Mouse (Mus musculus): ENCODE measurements around the gene Gdpd5. TPM values are rescaled to one million over a fixed set of nuclear protein-coding genes. Genes with fewer than 3 reads are reported as not detected.

The Gdpd5 gene
- 17.1 and 17.5 TPM in 2 replicates for polyA plus RNA-seq (2015; fragmentation: Nextera tagmentation; extraction: Ambion mirVana)

DNA sequence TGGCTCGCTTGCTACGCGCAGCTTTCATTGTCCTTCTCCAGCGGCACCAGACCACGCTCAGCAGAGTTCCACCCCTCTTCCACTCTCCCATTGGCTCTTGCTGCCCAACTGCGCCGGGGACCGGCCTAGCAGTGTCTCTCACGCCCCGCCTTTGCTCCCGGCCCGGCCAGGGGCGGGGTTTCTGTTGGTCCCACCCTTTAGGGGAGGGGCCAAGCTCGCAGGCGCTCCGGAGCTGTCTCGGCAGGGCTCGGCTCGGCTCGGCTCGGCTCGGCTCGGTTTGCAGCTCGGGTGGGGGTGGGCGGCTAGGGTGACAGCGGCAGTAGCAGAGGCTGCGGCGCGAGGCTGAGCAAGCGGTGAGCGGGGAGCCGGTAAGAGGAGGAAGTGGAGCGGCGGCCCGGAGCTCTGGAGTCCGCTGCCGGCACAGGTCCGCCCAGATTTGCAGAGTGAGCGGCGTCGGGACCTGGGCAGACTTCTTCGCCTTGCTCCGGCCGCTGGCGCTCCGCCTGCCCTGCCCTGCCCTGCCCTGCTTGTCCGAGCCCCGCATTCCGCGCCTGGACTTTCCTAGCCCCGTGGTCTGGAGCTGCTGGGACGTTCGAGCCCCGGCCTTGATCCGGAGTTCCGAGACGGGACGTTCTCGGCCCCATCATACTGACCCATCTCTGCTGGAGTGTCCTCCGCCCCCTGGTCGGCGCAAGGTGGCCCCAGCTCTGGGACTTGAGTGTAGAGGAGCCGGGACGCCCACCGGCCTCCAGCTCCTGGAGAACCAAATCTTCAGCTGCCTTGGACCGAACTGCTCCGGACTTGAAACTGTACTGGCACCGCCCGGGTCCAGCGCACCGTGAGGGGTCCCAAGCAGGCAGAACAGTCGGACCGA, at the start of gene Gdpd5:
TSS of gene Gdpd5 (plus strand) at position 201 of the 874 bp plus-strand sequence.
- H3K9me3 ChIP-seq (ENCODE audit: control insufficient read depth, low read length), result no peaks in the 10 kb centered on the region
- no peaks in the 10 kb centered on the region for H3K36me3 ChIP-seq (ENCODE audit: control insufficient read depth, insufficient read depth, low read length)
- H3K27ac ChIP-seq (ENCODE audit: low read length), result peak within 1 kb of the TSS; percentile 80
- WGBS, result under 1% methylated on average over 72 of the region's 73 CpGs
- peak within 1 kb of the TSS; percentile 73 for H3K4me3 ChIP-seq (ENCODE audit: low read length)
- peaks cover 30% of the 10 kb centered on the region for H3K4me1 ChIP-seq (ENCODE audit: control insufficient read depth, insufficient read depth, low read length)
- peak within 1 kb of the TSS; percentile 84 for H3K9ac ChIP-seq (ENCODE audit: low read depth, low read length)
- no peaks in the 10 kb centered on the region for H3K27me3 ChIP-seq (replicated peaks; ENCODE audit: control insufficient read depth, insufficient read depth, low read length)
- H3K4me2 ChIP-seq (ENCODE audit: low read depth, low read length), result peak within 1 kb of the TSS; percentile 94
- peak; percentile 96 for ATAC-seq

DNA sequence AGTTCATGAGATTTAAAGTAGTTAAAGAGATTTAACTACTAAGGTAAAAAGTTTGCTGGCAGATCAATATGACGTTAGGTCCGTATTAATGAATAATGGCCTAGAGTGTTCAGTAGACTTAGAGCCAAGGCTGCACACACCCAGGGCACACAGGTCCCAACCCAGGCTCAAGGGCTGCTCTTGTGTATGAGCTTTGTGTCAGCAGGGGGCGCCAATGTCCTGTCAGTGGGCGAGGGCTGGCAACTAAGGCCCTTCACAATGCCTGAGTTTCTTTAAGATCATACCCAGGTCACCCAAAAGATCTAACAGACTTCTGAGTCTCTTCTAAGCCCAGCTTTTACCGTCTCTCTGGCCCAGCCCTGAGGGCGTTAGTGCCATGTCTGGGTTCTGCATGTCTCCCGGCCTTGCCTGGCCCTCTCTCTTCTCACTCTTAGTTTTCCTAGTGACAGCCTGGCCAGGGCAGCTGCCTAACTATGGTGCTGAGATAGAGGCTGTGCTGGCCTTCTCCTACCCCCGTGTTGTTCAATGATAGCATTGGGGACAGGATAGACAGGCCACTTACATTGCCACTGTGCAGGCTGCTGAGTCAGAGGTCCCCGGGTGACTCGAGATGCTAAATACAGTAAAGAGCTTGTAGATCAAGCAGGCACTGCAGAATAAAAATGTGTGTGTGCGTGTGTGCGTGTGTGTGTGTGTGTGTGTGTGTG, 48.3 kb upstream of the Gdpd5 start:
- 45% methylated on average over 12 of the region's 12 CpGs for WGBS
- no peak overlapping the region for H3K9ac ChIP-seq (ENCODE audit: low read depth, low read length)
- ATAC-seq, result peak; percentile 80

DNA sequence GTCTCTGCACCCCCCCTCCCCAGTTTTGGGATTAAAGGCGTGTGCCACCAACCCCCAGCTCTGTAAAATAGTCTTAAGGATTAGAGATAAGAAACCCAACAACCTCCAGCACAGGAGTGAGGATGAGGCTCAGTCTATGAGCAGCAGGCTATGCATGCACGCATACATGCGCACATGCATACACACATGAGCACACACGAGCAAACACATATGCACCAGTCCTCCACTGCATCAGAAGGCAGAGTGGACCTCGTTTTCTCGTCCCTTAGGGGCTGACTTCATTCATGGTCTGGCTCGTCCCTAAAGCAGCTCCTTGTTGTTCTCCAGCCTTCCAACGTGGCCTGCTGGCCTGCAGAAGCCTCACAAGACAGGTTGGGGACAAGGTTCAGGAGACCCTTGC, 40.5 kb upstream of the Gdpd5 start:
- no peaks in the 10 kb centered on the region for H3K4me1 ChIP-seq (ENCODE audit: control insufficient read depth, insufficient read depth, low read length)
- ATAC-seq, result no peak
- H3K36me3 ChIP-seq (ENCODE audit: control insufficient read depth, insufficient read depth, low read length), result peaks cover 10% of the 10 kb centered on the region; the same call in 1 of the 2 replicates
- H3K4me2 ChIP-seq (ENCODE audit: low read depth, low read length), result no peak overlapping the region
- H3K9me3 ChIP-seq (ENCODE audit: control insufficient read depth, low read length), result no peaks in the 10 kb centered on the region
- H3K4me3 ChIP-seq (ENCODE audit: low read length), result no peak overlapping the region
- WGBS, result 80% methylated on average over 8 of the region's 8 CpGs
- no peak overlapping the region for H3K9ac ChIP-seq (ENCODE audit: low read depth, low read length)
- no peak overlapping the region for H3K27ac ChIP-seq (ENCODE audit: low read length)
- H3K27me3 ChIP-seq (replicated peaks; ENCODE audit: control insufficient read depth, insufficient read depth, low read length), result no peaks in the 10 kb centered on the region

More for the DNA sequence above, 48.3 kb upstream of the Gdpd5 start:
- Histone ChIP-seq H3K27ac (ENCODE audit: low read length) (no peak overlapping the region), H3K27me3 (replicated peaks; ENCODE audit: control insufficient read depth, insufficient read depth, low read length) (no peaks in the 10 kb centered on the region), H3K4me3 (ENCODE audit: low read length) (no peak overlapping the region), H3K4me2 (ENCODE audit: low read depth, low read length) (no peak overlapping the region), H3K9me3 (ENCODE audit: control insufficient read depth, low read length) (no peaks in the 10 kb centered on the region), H3K4me1 (ENCODE audit: control insufficient read depth, insufficient read depth, low read length) (no peaks in the 10 kb centered on the region), H3K36me3 (ENCODE audit: control insufficient read depth, insufficient read depth, low read length) (no peaks in the 10 kb centered on the region)

DNA sequence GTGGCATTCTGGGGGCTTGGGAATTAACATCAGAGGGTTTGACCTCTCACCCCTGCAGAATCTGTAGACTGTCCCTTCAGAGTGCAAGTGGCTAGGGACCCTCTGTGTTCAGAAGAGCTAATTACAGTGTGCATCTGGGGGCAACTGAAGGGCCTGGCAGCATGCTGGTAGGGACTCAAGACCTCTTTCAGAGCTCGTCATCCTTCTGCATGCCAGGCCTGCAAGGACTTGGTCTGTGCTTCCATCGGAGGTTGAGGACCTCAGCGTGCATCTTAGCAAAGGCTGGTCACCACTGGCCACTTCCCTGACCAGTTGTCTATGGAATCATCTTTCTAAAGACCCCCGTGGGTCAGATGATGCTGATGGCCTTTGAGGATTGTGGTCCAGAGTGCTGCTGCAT, 37.6 kb upstream of the Gdpd5 start:
- Histone ChIP-seq H3K4me1 (ENCODE audit: control insufficient read depth, insufficient read depth, low read length) (no peaks in the 10 kb centered on the region), H3K27ac (ENCODE audit: low read length) (no peak overlapping the region), H3K4me3 (ENCODE audit: low read length) (no peak overlapping the region), H3K4me2 (ENCODE audit: low read depth, low read length) (no peak overlapping the region), H3K27me3 (replicated peaks; ENCODE audit: control insufficient read depth, insufficient read depth, low read length) (no peaks in the 10 kb centered on the region), H3K9me3 (ENCODE audit: control insufficient read depth, low read length) (no peaks in the 10 kb centered on the region), H3K36me3 (ENCODE audit: control insufficient read depth, insufficient read depth, low read length) (peaks cover 31% of the 10 kb centered on the region), H3K9ac (ENCODE audit: low read depth, low read length) (no peak overlapping the region)
- 85% methylated on average over 4 of the region's 4 CpGs for WGBS
- ATAC-seq, result no peak

DNA sequence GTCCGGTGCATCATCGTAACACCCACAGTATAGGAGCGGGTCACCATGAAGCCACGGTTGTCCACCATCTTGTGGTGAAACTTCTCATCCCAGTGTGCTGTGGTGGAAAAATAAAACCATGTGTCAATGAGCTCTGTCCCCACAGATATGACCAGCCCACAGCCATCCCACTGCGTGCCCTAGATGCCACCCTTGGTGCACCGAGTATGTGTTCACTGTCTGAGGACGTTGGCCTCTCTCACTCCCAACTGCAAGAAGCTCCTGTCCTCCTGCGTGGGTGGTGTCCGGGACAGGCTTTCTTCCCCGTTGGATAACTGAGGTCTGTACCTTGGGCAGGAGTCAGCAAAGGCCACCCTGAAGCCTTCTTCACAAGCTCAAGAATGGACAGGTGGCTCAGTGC, 33.9 kb upstream of the Gdpd5 start:
- Histone ChIP-seq H3K4me2 (ENCODE audit: low read depth, low read length) (no peak overlapping the region), H3K27me3 (replicated peaks; ENCODE audit: control insufficient read depth, insufficient read depth, low read length) (no peaks in the 10 kb centered on the region), H3K4me1 (ENCODE audit: control insufficient read depth, insufficient read depth, low read length) (peaks cover 20% of the 10 kb centered on the region; the same call in 1 of the 2 replicates), H3K9me3 (ENCODE audit: control insufficient read depth, low read length) (no peaks in the 10 kb centered on the region), H3K36me3 (ENCODE audit: control insufficient read depth, insufficient read depth, low read length) (peaks cover 36% of the 10 kb centered on the region), H3K4me3 (ENCODE audit: low read length) (no peak overlapping the region), H3K9ac (ENCODE audit: low read depth, low read length) (no peak overlapping the region), H3K27ac (ENCODE audit: low read length) (no peak overlapping the region)
- 94% methylated on average over 10 of the region's 10 CpGs for WGBS
- ATAC-seq, result no peak

DNA sequence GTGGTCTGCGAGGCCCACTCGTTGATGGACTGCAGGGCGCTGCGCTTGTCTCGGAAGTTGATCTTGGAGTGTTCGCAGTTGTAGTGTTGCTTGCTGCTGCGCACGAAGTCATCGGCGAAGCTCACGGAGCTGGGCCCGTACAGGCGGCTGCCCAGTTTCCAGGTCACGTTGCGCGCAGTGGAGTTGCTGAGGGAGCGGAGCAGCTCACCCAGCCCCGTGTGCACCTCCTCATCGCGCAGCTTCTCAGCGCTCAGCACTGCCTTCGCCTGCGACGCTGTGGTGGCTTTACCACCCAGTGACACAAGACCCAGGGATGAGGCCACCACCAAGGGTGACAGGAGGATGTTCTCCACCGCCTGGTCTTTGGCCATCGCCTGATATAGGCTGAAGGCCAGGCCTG, 32.3 kb upstream of the Gdpd5 start:
- H3K27me3 ChIP-seq (replicated peaks; ENCODE audit: control insufficient read depth, insufficient read depth, low read length), result no peaks in the 10 kb centered on the region
- H3K9ac ChIP-seq (ENCODE audit: low read depth, low read length), result no peak overlapping the region
- ATAC-seq, result no peak
- no peak overlapping the region for H3K27ac ChIP-seq (ENCODE audit: low read length)
- H3K36me3 ChIP-seq (ENCODE audit: control insufficient read depth, insufficient read depth, low read length), result peaks cover 36% of the 10 kb centered on the region
- H3K4me1 ChIP-seq (ENCODE audit: control insufficient read depth, insufficient read depth, low read length), result peaks cover 26% of the 10 kb centered on the region
- H3K9me3 ChIP-seq (ENCODE audit: control insufficient read depth, low read length), result no peaks in the 10 kb centered on the region
- H3K4me3 ChIP-seq (ENCODE audit: low read length), result no peak overlapping the region
- H3K4me2 ChIP-seq (ENCODE audit: low read depth, low read length), result no peak overlapping the region
- 94% methylated on average over 26 of the region's 26 CpGs for WGBS

DNA sequence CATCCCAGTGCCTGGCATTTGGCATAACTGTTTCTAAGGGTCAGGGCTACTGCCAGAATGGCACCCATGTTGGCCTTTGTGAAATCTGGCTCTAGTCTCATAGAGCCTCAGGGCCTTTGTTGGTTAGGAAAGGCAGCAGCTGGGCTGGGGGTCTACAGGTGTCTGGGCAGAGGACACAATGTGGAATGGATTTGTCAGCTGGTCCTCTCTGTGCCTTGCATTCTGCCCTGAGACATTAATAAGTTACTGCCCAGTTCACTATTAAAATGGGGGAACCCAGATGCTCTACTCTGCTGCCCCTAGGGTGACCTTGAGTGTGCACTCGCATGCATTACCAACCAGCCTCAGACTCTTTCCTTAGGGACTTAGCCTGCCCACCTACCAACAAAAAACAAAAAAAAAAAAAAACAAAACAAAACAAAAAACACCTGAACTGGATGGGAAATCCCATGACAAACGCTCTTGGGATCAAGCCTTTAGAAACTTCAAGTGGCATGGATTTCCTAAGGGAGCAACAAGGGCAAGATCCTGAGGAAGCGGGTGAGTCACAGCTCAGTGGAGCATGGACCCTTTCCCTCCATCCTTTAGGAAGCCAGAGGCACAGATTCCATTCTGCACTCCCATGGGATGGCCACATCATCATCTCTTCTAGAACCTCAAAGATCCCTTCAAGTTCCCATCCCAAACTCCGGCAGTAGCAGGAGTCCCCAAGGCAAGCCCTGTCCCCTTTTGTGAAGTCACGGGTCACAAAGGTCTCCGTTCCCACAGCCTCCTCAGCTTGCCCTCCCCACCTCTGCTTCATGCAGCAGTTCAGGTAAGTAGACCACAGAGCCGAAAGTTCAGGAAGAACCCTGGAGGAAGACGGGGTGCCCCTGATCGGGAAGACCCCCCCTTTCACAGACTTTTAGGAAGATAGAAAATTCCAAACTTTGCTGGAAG, 31.2 kb upstream of the Gdpd5 start:
- H3K36me3 ChIP-seq (ENCODE audit: control insufficient read depth, insufficient read depth, low read length), result peaks cover 27% of the 10 kb centered on the region
- peak overlapping the region; percentile 72 for H3K4me3 ChIP-seq (ENCODE audit: low read length)
- no peak for ATAC-seq
- peaks cover 37% of the 10 kb centered on the region for H3K4me1 ChIP-seq (ENCODE audit: control insufficient read depth, insufficient read depth, low read length)
- 56% methylated on average over 9 of the region's 9 CpGs for WGBS
- no peak overlapping the region for H3K27ac ChIP-seq (ENCODE audit: low read length)
- peak overlapping the region; percentile 87 for H3K9ac ChIP-seq (ENCODE audit: low read depth, low read length)
- no peaks in the 10 kb centered on the region for H3K9me3 ChIP-seq (ENCODE audit: control insufficient read depth, low read length)
- H3K4me2 ChIP-seq (ENCODE audit: low read depth, low read length), result peak overlapping the region; percentile 75
- H3K27me3 ChIP-seq (replicated peaks; ENCODE audit: control insufficient read depth, insufficient read depth, low read length), result no peaks in the 10 kb centered on the region

DNA sequence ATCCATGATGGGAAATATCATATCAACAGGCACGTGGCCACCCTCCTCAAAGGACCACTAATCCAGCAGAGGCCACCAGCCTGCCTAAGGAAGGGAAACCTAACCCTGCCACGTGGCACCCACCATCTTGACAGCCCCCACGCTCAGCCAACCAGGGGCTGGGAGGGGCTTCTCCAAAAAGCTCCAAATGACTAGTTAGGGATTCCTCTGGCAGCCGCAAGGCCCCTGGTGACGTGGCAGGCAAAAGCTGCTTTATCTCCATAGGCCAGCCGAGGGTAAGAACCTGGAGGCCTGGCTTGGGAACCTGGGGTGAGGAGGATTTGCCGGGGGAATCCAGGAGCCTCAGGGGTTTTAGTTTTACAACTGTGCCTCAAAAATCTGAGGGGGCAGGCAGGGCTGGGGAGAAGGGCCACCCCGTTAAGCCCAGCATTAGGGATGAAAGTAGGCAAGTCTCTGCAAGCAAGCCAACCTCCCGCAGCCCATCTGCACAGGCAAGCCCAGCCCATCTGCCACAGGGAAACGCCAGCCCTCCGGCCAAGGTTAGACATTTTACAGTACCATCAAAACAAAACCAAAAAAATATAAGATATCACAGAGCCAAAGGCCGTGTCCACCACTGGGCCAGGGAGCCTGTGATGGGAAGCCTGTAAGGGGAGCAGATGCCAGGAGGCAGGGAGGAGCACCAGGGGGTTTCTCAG, 30.0 kb upstream of the Gdpd5 start:
- Histone ChIP-seq H3K9me3 (ENCODE audit: control insufficient read depth, low read length) (no peaks in the 10 kb centered on the region), H3K4me3 (ENCODE audit: low read length) (peak overlapping the region; percentile 72), H3K27ac (ENCODE audit: low read length) (peak overlapping the region; percentile 87), H3K9ac (ENCODE audit: low read depth, low read length) (peak overlapping the region; percentile 87), H3K4me2 (ENCODE audit: low read depth, low read length) (peak overlapping the region; percentile 75), H3K4me1 (ENCODE audit: control insufficient read depth, insufficient read depth, low read length) (peaks cover 48% of the 10 kb centered on the region), H3K27me3 (replicated peaks; ENCODE audit: control insufficient read depth, insufficient read depth, low read length) (no peaks in the 10 kb centered on the region), H3K36me3 (ENCODE audit: control insufficient read depth, insufficient read depth, low read length) (peaks cover 21% of the 10 kb centered on the region)
- 10% methylated on average over 12 of the region's 12 CpGs for WGBS
- no peak for ATAC-seq
